Mouse (Mus musculus): ENCODE results near the gene Sfmbt1.

Sfmbt1 gene

GRCm38 (mm10) chr14:30826174-30827140 lies 111.8 kb downstream of the Sfmbt1 start:
- no peak for DNase-seq (ENCODE audit: low spot score)

- DNase-seq (ENCODE audit: low spot score) = no peak
Observed at GRCm38 (mm10) chr14:30827480-30827879, 112.8 kb downstream of the Sfmbt1 start.

GRCm38 (mm10) chr14:30828077-30828476 lies 113.4 kb downstream of the Sfmbt1 start:
- DNase-seq (ENCODE audit: low spot score) = no peak

GRCm38 (mm10) chr14:30828635-30829460 lies 114.2 kb downstream of the Sfmbt1 start:
- DNase-seq (ENCODE audit: low spot score) = peak; percentile 65

GRCm38 (mm10) chr14:30837416-30837996 lies 122.9 kb downstream of the Sfmbt1 start:
- DNase-seq (ENCODE audit: low spot score) = no peak

- DNase-seq (ENCODE audit: low spot score) = no peak
Observed at GRCm38 (mm10) chr14:30843701-30844100, 129.1 kb downstream of the Sfmbt1 start.

GRCm38 (mm10) chr14:30850504-30850903 lies 135.9 kb downstream of the Sfmbt1 start:
- no peak for DNase-seq (ENCODE audit: low spot score)

- DNase-seq (ENCODE audit: low spot score) = no peak
Observed at GRCm38 (mm10) chr14:30852325-30852724, 137.7 kb downstream of the Sfmbt1 start.

- no peak for DNase-seq (ENCODE audit: low spot score)
Observed at GRCm38 (mm10) chr14:30855316-30855715, 140.7 kb downstream of the Sfmbt1 start.

- DNase-seq (ENCODE audit: low spot score) = peak; percentile 32
Observed at GRCm38 (mm10) chr14:30856885-30857507, 142.3 kb downstream of the Sfmbt1 start.

GRCm38 (mm10) chr14:30857990-30858389 lies 143.3 kb downstream of the Sfmbt1 start:
- no peak for DNase-seq (ENCODE audit: low spot score)

GRCm38 (mm10) chr14:30861421-30862125 lies 146.9 kb downstream of the Sfmbt1 start:
- peak; percentile 79 for DNase-seq (ENCODE audit: low spot score)

- DNase-seq (ENCODE audit: low spot score) = no peak
Observed at GRCm38 (mm10) chr14:30862368-30862767, 147.7 kb downstream of the Sfmbt1 start.

GRCm38 (mm10) chr14:30865311-30865710 lies 150.7 kb downstream of the Sfmbt1 start:
- no peak for DNase-seq (ENCODE audit: low spot score)

GRCm38 (mm10) chr14:30867042-30867441 lies 152.4 kb downstream of the Sfmbt1 start:
- DNase-seq (ENCODE audit: low spot score) = peak; percentile 53

- DNase-seq (ENCODE audit: low spot score) = no peak
Observed at GRCm38 (mm10) chr14:30868826-30869225, 154.2 kb downstream of the Sfmbt1 start.

GRCm38 (mm10) chr14:30869391-30869801 lies 154.7 kb downstream of the Sfmbt1 start:
- peak; percentile 47 for DNase-seq (ENCODE audit: low spot score)

GRCm38 (mm10) chr14:30870206-30871147 lies 155.8 kb downstream of the Sfmbt1 start:
- no peak for DNase-seq (ENCODE audit: low spot score)
